Mouse (Mus musculus) olfactory bulb, adult 2 months (tissue): ENCODE data around the gene Slc9a3. TPM values are rescaled to one million over a fixed set of nuclear protein-coding genes. Genes with fewer than 3 reads are reported as not detected.

Experiments used
- H3K27ac ChIP-seq: fragments of 200-500 bp; 2 replicates; pipeline ENCODE4 v1.5.1; 2012; ENCODE audit warnings: low read depth, low read length; ENCODE audit not compliant: insufficient read depth
- H3K4me1 ChIP-seq: fragments of 200-500 bp; 2 replicates; pipeline ENCODE4 v1.6.1; 2012; ENCODE audit warnings: low read length; ENCODE audit not compliant: control insufficient read depth, insufficient read depth
- H3K4me3 ChIP-seq: fragments of 200-500 bp; 2 replicates; pipeline ENCODE4 v1.5.1; 2012; ENCODE audit warnings: mild to moderate bottlenecking, low read depth, low read length, moderate library complexity; ENCODE audit not compliant: insufficient read depth
- CTCF ChIP-seq: fragments of 200-500 bp; IDR thresholded peaks from 2 replicates; pipeline ENCODE4 v1.5.1; 2012; ENCODE audit warnings: low read depth, mild to moderate bottlenecking, low read length, moderate library complexity; ENCODE audit not compliant: insufficient read depth
- POLR2A ChIP-seq: fragments of 200-500 bp; IDR thresholded peaks from 2 replicates; pipeline ENCODE4 v1.6.1; 2012; ENCODE audit warnings: mild to moderate bottlenecking, low read depth, low read length, moderate library complexity; ENCODE audit not compliant: insufficient read depth
- WGBS: fragments of 180-500 bp; shearing (Covaris S2); methylation state at CpG from one replicate; pipeline ENCODE4 v1.1.7; 2018; 5-methylcytosine and 5-hydroxymethylcytosine counted together
- polyA plus RNA-seq: library from polyadenylated mRNA; stranded (reverse); fragments of >200 nt; gene quantifications from 2 replicates; pipeline ENCODE4 v1.2.4, GENCODE M21; 2012; ENCODE audit warnings: low replicate concordance; ENCODE audit not compliant: missing spikeins, insufficient read depth, insufficient read length

Slc9a3 gene
- polyA plus RNA-seq, 1 experiment = not detected

DNA sequence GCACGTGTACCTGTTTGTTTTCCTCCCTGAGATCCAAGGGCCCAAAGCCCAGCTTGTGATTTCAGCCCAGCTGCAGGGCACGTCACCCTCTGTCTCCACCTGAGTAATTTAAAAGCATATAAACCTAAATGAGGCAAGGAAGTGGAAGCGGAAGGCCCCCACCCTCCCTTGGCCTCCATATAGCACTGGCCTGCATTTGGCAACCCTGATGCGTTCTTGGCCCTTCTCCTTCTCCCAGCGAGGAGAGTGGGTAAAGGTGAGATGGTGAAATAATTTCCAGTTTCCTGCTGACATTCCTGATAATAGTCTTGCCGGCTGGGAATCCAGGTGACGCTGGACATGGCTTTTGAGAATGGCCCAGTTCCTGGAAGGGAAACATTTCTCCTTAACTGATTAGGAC is 16.8 kb upstream of the Slc9a3 start:
- Histone ChIP-seq H3K27ac (no peak overlapping the region), H3K4me3 (no peak overlapping the region), H3K4me1 (no peaks in the 10 kb centered on the region)
- WGBS = 93% methylated on average over 7 of the region's 7 CpGs
- TF ChIP-seq POLR2A (no peak), CTCF (no peak)

DNA sequence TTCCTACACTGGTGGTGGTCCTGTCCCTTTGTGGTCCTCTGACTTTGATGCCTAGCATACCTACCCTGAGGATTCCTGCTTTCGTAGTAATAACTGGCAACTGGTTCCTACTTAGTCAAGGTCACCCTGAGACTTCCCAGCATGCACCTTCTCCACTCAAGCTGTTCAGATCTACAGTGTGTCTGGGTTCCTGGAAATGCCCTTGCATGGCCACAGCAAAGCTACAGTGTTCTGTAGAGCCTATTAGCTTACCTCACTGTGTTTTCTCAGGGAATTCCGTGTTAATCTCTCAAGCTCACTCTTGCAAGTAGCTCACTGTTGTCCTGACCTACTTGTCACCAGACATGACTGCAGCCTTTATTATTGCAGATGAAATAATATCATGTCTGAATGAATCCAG is 13.8 kb upstream of the Slc9a3 start:
- no peak overlapping the region for H3K27ac ChIP-seq
- TF ChIP-seq CTCF (no peak), POLR2A (no peak)
- no peaks in the 10 kb centered on the region for H3K4me1 ChIP-seq
- no peak overlapping the region for H3K4me3 ChIP-seq
- WGBS = 84% methylated on average over 2 of the region's 2 CpGs

DNA sequence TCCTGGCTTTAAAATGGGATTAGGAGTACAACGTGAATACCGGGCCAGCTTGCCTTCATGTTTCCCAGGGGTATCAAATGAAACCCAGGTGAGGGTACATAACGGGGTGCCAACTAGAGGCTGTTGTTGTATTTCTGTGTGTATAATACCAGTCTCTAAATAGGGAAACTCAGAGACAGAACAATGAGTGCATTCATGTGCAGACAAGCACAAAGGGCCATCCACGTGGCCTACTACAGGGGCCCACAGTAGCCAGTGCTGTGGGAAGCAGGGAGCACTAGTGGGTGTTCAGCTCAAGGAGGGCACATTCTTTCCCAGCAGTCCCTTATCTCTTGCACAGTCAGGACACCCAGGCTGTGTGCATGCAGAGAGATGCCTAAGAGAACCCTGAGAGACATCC is 8.7 kb upstream of the Slc9a3 start:
- 64% methylated on average over 4 of the region's 4 CpGs for WGBS
- no peaks in the 10 kb centered on the region; the same call in 1 of the 2 replicates for H3K4me1 ChIP-seq
- H3K4me3 ChIP-seq = no peak overlapping the region
- no peak overlapping the region for H3K27ac ChIP-seq
- TF ChIP-seq POLR2A = no peak
- no peak for TF ChIP-seq CTCF

DNA sequence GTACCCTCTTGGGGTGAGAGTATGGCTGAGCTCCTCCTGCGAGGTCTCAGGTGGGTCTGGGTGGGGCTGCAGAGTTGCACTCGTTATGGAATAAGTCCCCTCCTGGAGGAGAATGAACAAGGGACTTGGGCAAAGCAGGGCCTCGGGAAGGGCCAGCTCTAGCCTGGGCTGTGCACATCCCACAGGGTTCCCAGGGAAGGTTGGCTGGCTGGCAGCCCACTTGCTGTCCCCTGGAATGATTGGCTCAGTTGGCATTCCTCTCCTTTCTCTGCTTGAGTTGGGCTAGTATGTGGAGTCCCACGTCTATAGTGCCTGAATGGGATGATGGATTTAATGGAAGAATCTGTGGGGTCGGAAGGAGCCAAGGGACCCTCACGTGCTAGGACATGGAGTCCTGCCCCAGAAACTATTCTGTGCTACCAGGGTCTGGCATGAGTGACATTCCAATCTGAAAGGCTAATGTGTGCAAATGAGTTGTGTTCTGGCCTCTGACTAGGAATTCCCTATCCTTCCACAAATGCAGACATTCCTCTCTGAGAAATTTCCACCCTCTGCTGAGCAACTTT is 7.5 kb upstream of the Slc9a3 start:
- Histone ChIP-seq H3K4me3 (no peak overlapping the region), H3K27ac (no peak overlapping the region), H3K4me1 (no peaks in the 10 kb centered on the region; the same call in 1 of the 2 replicates)
- 50% methylated on average over 6 of the region's 6 CpGs for WGBS
- TF ChIP-seq CTCF (no peak), POLR2A (no peak)

DNA sequence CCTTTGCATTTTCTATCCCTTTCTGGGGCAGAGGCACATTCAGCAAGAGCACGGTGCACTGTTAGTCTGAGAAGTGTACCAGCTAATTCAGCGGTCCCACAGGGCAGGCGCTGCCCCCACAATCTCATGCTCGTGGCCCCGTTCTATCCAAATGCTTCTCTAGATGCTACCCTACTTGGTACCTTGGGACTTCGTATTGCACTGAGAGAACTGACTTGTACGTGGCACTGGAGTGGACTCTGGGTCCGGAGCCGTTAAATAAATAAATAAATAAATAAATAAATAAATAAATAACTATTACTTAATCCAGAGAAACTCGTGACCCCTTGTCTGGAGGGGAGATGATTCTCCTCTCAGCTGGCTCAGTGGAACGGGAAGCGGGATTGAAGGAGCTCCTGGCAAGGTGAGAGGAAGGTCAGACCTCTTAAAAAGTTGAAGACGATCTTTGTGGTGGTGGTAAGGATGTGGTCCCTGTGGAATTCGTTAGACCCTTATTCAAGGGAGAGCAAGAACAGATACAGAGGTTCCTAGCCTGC is 606 bp downstream of the Slc9a3 start:
- no peak for TF ChIP-seq CTCF
- no peak for TF ChIP-seq POLR2A
- no peak overlapping the region for H3K27ac ChIP-seq
- no peak overlapping the region for H3K4me3 ChIP-seq
- 60% methylated on average over 14 of the region's 14 CpGs for WGBS
- peaks cover 7% of the 10 kb centered on the region for H3K4me1 ChIP-seq

DNA sequence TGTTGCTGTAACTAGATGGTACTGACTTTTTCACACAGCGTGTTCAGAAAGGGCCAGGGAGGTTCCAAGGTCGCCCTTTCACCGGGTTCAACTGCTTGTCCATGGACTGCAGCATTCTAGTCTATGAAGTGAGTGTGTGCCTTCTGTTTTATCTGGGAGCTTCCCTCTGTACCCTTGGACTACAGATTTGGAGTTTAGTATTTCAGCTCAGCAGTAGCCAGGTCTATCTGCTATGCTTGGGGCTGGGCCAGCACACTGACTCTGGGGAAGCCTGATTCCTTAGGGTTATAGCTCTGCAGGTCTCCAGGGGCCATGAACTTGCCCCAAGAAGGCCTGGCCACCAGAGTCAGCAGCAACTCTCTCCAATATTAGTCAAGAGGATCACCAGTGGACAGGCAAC is 1.4 kb downstream of the Slc9a3 start:
- TF ChIP-seq POLR2A = no peak
- no peak for TF ChIP-seq CTCF
- H3K27ac ChIP-seq = no peak overlapping the region
- WGBS = 82% methylated on average over 3 of the region's 3 CpGs
- H3K4me1 ChIP-seq = peaks cover 7% of the 10 kb centered on the region
- H3K4me3 ChIP-seq = no peak overlapping the region

DNA sequence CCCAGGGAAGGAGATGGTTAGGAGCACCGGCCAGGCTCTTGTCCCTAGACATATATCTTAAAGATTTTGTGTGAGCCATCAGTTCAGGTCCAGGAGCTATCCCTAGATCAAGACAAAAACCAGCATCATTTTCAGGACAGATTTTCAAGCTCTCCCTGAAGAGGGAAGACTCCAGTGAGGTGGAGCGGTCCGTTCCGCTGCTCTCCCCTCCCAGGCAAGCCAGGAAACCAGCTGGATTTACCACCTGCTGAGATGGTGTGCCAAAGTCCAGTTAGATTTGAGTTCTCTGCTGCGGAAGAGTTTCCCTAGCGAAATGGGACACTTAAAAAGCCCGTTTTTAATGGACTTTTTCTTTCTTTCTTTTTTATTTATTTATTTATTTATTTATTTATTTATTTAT is 6.3 kb downstream of the Slc9a3 start:
- TF ChIP-seq CTCF (no peak), POLR2A (no peak)
- Histone ChIP-seq H3K4me1 (no peaks in the 10 kb centered on the region), H3K4me3 (no peak overlapping the region), H3K27ac (no peak overlapping the region)
- WGBS = 76% methylated on average over 7 of the region's 7 CpGs

DNA sequence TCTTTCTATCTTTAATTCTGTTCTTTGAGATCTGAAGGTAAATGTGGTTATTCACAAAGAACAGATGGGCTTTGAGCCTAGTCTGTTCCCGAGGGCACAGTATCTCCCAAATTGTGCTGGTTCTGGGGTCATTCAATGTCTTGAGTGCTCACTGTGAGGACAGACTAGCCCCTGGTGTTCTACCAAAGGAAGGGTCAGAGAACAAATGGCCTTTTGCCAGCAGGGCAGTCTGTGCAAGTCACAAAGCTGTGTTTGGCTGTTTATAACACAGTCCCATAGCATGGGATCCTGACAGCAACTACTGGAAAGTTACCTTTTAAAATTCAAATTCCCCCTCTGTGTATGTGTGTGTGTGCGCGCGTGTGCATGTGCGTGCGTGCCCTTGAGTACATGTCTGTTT is 8.7 kb downstream of the Slc9a3 start:
- no peak overlapping the region for H3K4me3 ChIP-seq
- H3K4me1 ChIP-seq = no peaks in the 10 kb centered on the region
- TF ChIP-seq POLR2A (no peak), CTCF (no peak)
- 90% methylated on average over 6 of the region's 6 CpGs for WGBS
- no peak overlapping the region for H3K27ac ChIP-seq

DNA sequence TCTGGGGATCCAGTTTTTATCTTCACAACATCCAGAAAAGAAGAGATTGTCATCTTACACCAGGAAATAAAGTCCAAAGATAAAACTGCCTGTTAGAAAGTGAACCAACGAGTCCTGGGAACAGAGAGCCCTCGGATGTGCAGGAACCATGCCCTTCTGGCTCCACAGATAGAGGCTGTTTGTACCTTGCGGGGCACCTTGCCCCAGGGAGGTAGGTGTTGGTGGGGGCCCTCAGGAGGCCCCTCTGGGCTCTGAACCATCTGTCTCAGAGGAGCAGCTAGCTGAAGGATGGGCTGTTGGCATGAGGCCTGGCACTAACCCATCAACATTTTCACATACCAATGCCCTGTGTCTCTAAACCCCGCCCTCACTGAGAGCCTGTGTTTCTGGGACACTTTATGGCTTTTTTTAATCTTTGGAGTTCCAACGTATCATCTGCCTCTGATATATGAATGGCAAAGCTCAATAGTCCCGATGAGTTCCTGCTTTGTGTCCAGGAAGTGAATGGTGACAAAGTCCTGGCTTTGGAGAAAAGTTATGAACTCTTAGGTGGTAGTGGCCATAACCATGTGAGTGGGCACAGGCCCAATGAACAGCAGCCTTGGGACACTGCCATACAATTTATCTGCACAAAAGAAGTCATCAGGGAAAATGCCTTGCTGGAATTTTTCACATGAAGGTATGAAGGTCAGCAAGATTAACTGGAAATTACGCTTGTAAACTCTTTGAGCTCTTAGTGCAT is 17.8 kb downstream of the Slc9a3 start:
- H3K4me1 ChIP-seq = no peaks in the 10 kb centered on the region
- H3K4me3 ChIP-seq = no peak overlapping the region
- 93% methylated on average over 7 of the region's 7 CpGs for WGBS
- H3K27ac ChIP-seq = no peak overlapping the region
- no peak for TF ChIP-seq POLR2A
- no peak for TF ChIP-seq CTCF
